Mouse (Mus musculus) megakaryocyte-erythroid progenitor cell, adult 5-6 weeks (primary cell): ENCODE results near the gene Shprh. TPM values are rescaled to one million over a fixed set of nuclear protein-coding genes. Genes with fewer than 3 reads are reported as not detected.
"Not testable (repeated sequence)": the region's sequence is repeated elsewhere in the genome, so short reads cannot be mapped to it uniquely, and the experiment has no call there.

Source experiments
- ATAC-seq: replicated peaks from 2 replicates; pipeline ENCODE4 v1.8.0; 2016; ENCODE audit warnings: mild to moderate bottlenecking, inconsistent platforms; ENCODE audit not compliant: severe bottlenecking, poor library complexity, low FRiP score, low TSS enrichment
- total RNA-seq, 2 experiments: library from RNA; stranded (forward) in 1 of 2; stranded (reverse) in 1 of 2; fragments of 200-1000, 215-1000 nt in 1 of 2; fragments of >200 nt in 1 of 2; fragmentation: Nextera tagmentation in 1 of 2; gene quantifications; 2 replicates each; pipeline ENCODE4 v1.2.3; 2014 to 2017

Gene Shprh
- total RNA-seq, 2 experiments from 2014 or later, result 18.0 to 21.9 TPM

GRCm38 (mm10) chr10:11233208-11233607, 84.0 kb downstream of the Shprh start:
- no peak for ATAC-seq

- not testable (repeated sequence) for ATAC-seq
These were observed 93.8 kb downstream of the Shprh start for GRCm38 (mm10) chr10:11242988-11243387.

DNA sequence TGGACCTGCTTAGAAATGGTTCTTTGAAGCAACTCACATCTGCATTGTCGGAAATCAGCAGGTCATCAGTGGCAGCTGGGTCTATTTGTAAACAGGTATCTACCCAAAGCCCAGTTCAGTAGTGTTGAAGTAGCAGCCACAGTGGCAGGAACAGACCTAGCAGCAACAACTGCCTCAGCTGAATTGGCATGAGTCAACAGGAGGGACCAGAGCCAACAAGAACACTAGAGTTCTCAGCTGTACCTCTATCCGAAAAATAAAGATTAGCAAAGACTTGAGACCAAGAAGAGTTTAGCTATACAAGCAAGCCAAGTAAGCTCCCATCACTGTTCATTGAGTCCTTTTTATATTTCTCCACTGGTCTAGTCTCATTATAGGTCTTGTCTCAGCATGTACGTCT, 99.0 kb downstream of the Shprh start:
- no peak for ATAC-seq

- ATAC-seq, result no peak
These were observed 101.2 kb downstream of the Shprh start for GRCm38 (mm10) chr10:11250247-11250997.

- ATAC-seq, result not testable (repeated sequence)
These were observed 104.4 kb downstream of the Shprh start for GRCm38 (mm10) chr10:11253581-11253980.

- no peak for ATAC-seq
These were observed 110.9 kb downstream of the Shprh start for GRCm38 (mm10) chr10:11260119-11260518.

DNA sequence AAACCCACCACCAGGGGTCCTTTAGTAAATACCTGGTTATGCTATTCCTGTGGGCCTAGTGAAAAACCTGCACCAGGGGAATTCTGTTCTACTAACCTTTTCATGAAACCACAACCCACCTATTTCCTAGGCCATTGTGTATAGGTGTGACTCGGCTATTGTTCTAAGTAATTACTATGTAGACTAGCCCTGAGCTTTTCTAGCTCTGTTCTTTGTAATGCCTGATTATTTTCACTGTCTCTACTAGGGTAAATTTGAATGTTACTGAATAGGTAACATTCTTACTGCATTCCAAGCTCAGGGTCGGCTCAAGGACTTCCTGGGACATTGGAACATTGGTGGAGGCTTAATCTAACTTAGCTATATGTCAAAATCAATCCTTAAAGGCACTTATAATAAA, 113.1 kb downstream of the Shprh start:
- ATAC-seq, result not testable (repeated sequence)

GRCm38 (mm10) chr10:11263795-11264194, 114.6 kb downstream of the Shprh start:
- not testable (repeated sequence) for ATAC-seq

Other genes starting within 250 kb of the Shprh start
- gene Grm1, start 67.1 kb upstream of the Shprh start, total RNA-seq (2014; fragmentation: Nextera tagmentation), result not detected in 2 replicates
- gene Grm1, start 67.1 kb upstream of the Shprh start, total RNA-seq (2017), result not detected in 2 replicates
- gene Fbxo30, start 131.9 kb downstream of the Shprh start, total RNA-seq (2014; fragmentation: Nextera tagmentation), result 11.5 and 16.8 TPM in 2 replicates
- gene Fbxo30, start 131.9 kb downstream of the Shprh start, total RNA-seq (2017), result 19.3 and 20.0 TPM in 2 replicates
- 1.4 and 1.9 TPM in 2 replicates for gene Epm2a, start 194.0 kb downstream of the Shprh start, total RNA-seq (2014; fragmentation: Nextera tagmentation)
- gene Epm2a, start 194.0 kb downstream of the Shprh start, total RNA-seq (2017), result 3.4 and 6.5 TPM in 2 replicates